Mouse (Mus musculus) myocyte (in vitro differentiated cells): ENCODE results near the gene Cilp2. TPM values are rescaled to one million over a fixed set of nuclear protein-coding genes. Genes with fewer than 3 reads are reported as not detected.

Experiments
- H3K27me3 ChIP-seq: one replicate; pipeline ENCODE4 v1.6.1; 2011; ENCODE audit not compliant: control insufficient read depth, insufficient read depth, insufficient read length
- H3K36me3 ChIP-seq: one replicate; pipeline ENCODE4 v1.6.1; 2011; ENCODE audit not compliant: control insufficient read depth, insufficient read depth
- H3K4me2 ChIP-seq: one replicate; pipeline ENCODE4 v1.6.1; 2011; ENCODE audit warnings: low read depth, control low read depth
- H3K4me3 ChIP-seq: one replicate; pipeline ENCODE4 v1.5.1; 2011; ENCODE audit warnings: mild to moderate bottlenecking, control low read depth, moderate library complexity
- H3K79me2 ChIP-seq: one replicate; pipeline ENCODE4 v1.6.1; 2011; ENCODE audit not compliant: control insufficient read depth, insufficient read depth
- H3ac ChIP-seq: one replicate; pipeline ENCODE4 v1.6.1; 2011; ENCODE audit not compliant: control insufficient read depth, insufficient read length
- CEBPB ChIP-seq: IDR thresholded peaks from 2 replicates; pipeline ENCODE4 v1.6.1; 2011; ENCODE audit warnings: mild to moderate bottlenecking, moderate library complexity; ENCODE audit not compliant: poor library complexity, insufficient read depth, severe bottlenecking
- E2F4 ChIP-seq: IDR thresholded peaks from one replicate; pipeline ENCODE4 v1.6.1; 2011; ENCODE audit warnings: mild to moderate bottlenecking, control low read depth, moderate library complexity; ENCODE audit not compliant: insufficient read depth
- MAX ChIP-seq: IDR thresholded peaks from one replicate; pipeline ENCODE4 v1.6.1; 2011; ENCODE audit warnings: low read depth, mild to moderate bottlenecking, control low read depth
- MYOD1 ChIP-seq, 3 experiments: IDR thresholded peaks; one replicate each; pipeline ENCODE4 v1.6.1; 2011; ENCODE audit warnings: control low read depth in 2 of 3, low read depth in 2 of 3, mild to moderate bottlenecking in 2 of 3, moderate library complexity in 1 of 3; ENCODE audit not compliant: insufficient read length in 2 of 3, control insufficient read depth in 1 of 3
- MYOG ChIP-seq, 3 experiments: IDR thresholded peaks; one replicate each; pipeline ENCODE4 v1.6.1; 2011; ENCODE audit warnings: control low read depth in 2 of 3, low read depth in 2 of 3, mild to moderate bottlenecking in 2 of 3; ENCODE audit not compliant: insufficient read length in 2 of 3, control insufficient read depth in 1 of 3, insufficient read depth in 1 of 3
- POLR2A ChIP-seq: IDR thresholded peaks from one replicate; pipeline ENCODE4 v1.6.1; 2011; ENCODE audit warnings: low read depth, mild to moderate bottlenecking, control low read depth, moderate library complexity; ENCODE audit not compliant: insufficient read length
- POLR2AphosphoS2 ChIP-seq: IDR thresholded peaks from one replicate; pipeline ENCODE4 v1.6.1; 2011; ENCODE audit warnings: low read depth, control low read depth; ENCODE audit not compliant: insufficient read length
- REST ChIP-seq: IDR thresholded peaks from one replicate; pipeline ENCODE4 v1.6.1; 2011; ENCODE audit warnings: mild to moderate bottlenecking, control low read depth, moderate library complexity; ENCODE audit not compliant: insufficient read depth, insufficient read length
- SRF ChIP-seq: IDR thresholded peaks from one replicate; pipeline ENCODE4 v1.6.1; 2011; ENCODE audit warnings: low read depth; ENCODE audit not compliant: control insufficient read depth, insufficient read length
- TCF12 ChIP-seq: IDR thresholded peaks from one replicate; pipeline ENCODE4 v1.6.1; 2011; ENCODE audit warnings: mild to moderate bottlenecking, control low read depth; ENCODE audit not compliant: poor library complexity, insufficient read depth, severe bottlenecking
- TCF3 ChIP-seq: IDR thresholded peaks from one replicate; pipeline ENCODE4 v1.6.1; 2011; ENCODE audit warnings: low read depth, control low read depth; ENCODE audit not compliant: insufficient read length
- USF1 ChIP-seq: IDR thresholded peaks from one replicate; pipeline ENCODE4 v1.6.1; 2011; ENCODE audit warnings: low read depth, mild to moderate bottlenecking, control low read depth, moderate library complexity
- polyA plus RNA-seq: library from polyadenylated mRNA; unstranded; fragments of >200 nt; fragmentation: generic; extraction: Trizol; gene quantifications from one replicate; pipeline ENCODE4 v1.2.1, GENCODE M21; 2012; ENCODE audit warnings: missing spikeins

Cilp2 gene
- polyA plus RNA-seq, 1 experiment, result 0.20 TPM

- Histone ChIP-seq H3K4me3 (no peak overlapping the region), H3K36me3 (peaks cover 26% of the 10 kb centered on the region), H3K27me3 (no peaks in the 10 kb centered on the region), H3K4me2 (no peak overlapping the region), H3ac (no peak overlapping the region), H3K79me2 (peaks cover 14% of the 10 kb centered on the region)
- TF ChIP-seq MAX, result no peak
- no peak for TF ChIP-seq CEBPB
- no peak for TF ChIP-seq USF1
Measured at GRCm38 (mm10) chr8:69915748-69916147, 28.3 kb upstream of the Cilp2 start.

- no peak overlapping the region for H3K4me2 ChIP-seq
- H3K79me2 ChIP-seq, result peaks cover 11% of the 10 kb centered on the region
- H3ac ChIP-seq, result no peak overlapping the region
- peaks cover 33% of the 10 kb centered on the region for H3K36me3 ChIP-seq
- no peaks in the 10 kb centered on the region for H3K27me3 ChIP-seq
- no peak overlapping the region for H3K4me3 ChIP-seq
- peak in 1 of 3 experiments; percentile 61 for TF ChIP-seq MYOD1 (IDR thresholded peaks at IDR 0.05; ENCODE audit: control insufficient read depth in 1 of 3, insufficient read length in 2 of 3, low read depth in 2 of 3)
- TF ChIP-seq MYOG (IDR thresholded peaks at IDR 0.05; ENCODE audit: control insufficient read depth in 1 of 3, insufficient read depth in 1 of 3, insufficient read length in 2 of 3, low read depth in 2 of 3), result peak in 2 of 3 experiments; percentile 35 to 86
- no peak for TF ChIP-seq E2F4
- TF ChIP-seq POLR2A, result no peak
- no peak for TF ChIP-seq CEBPB
Measured at GRCm38 (mm10) chr8:69914526-69914925, 27.0 kb upstream of the Cilp2 start.

GRCm38 (mm10) chr8:69912478-69913074 lies 25.1 kb upstream of the Cilp2 start:
- Histone ChIP-seq H3K36me3 (peaks cover 36% of the 10 kb centered on the region), H3K4me2 (no peak overlapping the region), H3K4me3 (no peak overlapping the region), H3K27me3 (no peaks in the 10 kb centered on the region), H3K79me2 (no peaks in the 10 kb centered on the region), H3ac (no peak overlapping the region)
- TF ChIP-seq POLR2AphosphoS2 (no peak), E2F4 (no peak), MAX (no peak), MYOD1 (IDR thresholded peaks at IDR 0.05; ENCODE audit: control insufficient read depth in 1 of 3, insufficient read length in 2 of 3, low read depth in 2 of 3) (no peak), TCF3 (no peak)

GRCm38 (mm10) chr8:69911917-69912316 lies 24.4 kb upstream of the Cilp2 start:
- Histone ChIP-seq H3K4me2 (no peak overlapping the region), H3K79me2 (no peaks in the 10 kb centered on the region), H3K27me3 (no peaks in the 10 kb centered on the region), H3K4me3 (no peak overlapping the region), H3ac (no peak overlapping the region), H3K36me3 (peaks cover 29% of the 10 kb centered on the region)
- TF ChIP-seq POLR2AphosphoS2, result no peak
- no peak for TF ChIP-seq POLR2A
- TF ChIP-seq TCF12, result no peak
- TF ChIP-seq CEBPB, result no peak
- TF ChIP-seq SRF, result no peak
- TF ChIP-seq MYOD1 (IDR thresholded peaks at IDR 0.05; ENCODE audit: control insufficient read depth in 1 of 3, insufficient read length in 2 of 3, low read depth in 2 of 3), result no peak
- TF ChIP-seq USF1, result no peak
- TF ChIP-seq E2F4, result no peak
- TF ChIP-seq TCF3, result no peak
- TF ChIP-seq REST, result no peak
- TF ChIP-seq MYOG (IDR thresholded peaks at IDR 0.05; ENCODE audit: control insufficient read depth in 1 of 3, insufficient read depth in 1 of 3, insufficient read length in 2 of 3, low read depth in 2 of 3), result no peak
- no peak for TF ChIP-seq MAX

DNA sequence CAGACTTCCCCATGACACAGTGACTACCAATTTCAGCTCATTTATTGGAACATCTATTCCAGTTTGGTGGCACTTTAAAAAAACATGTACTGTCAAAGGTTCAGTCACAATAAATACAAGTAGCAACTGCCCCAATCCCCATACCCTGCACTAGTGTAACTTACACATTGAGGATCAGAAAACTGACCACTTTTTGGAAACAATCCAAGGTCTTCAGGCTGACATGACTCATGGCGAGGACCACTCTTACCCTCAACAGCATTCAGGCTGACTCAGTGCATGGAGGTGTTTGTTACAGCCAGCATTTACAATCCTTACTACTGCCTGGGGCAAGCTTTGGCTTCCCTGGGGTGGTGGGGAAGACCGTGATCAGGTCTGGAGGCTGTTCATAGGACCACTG lies 19.6 kb upstream of the Cilp2 start:
- TF ChIP-seq USF1 (no peak), SRF (no peak), POLR2A (no peak), TCF12 (no peak), POLR2AphosphoS2 (no peak), MYOG (IDR thresholded peaks at IDR 0.05; ENCODE audit: control insufficient read depth in 1 of 3, insufficient read depth in 1 of 3, insufficient read length in 2 of 3, low read depth in 2 of 3) (no peak), REST (no peak), E2F4 (no peak), TCF3 (no peak), MAX (no peak), CEBPB (no peak)
- H3K4me2 ChIP-seq, result no peak overlapping the region
- H3K79me2 ChIP-seq, result no peaks in the 10 kb centered on the region
- no peaks in the 10 kb centered on the region for H3K27me3 ChIP-seq
- H3K36me3 ChIP-seq, result peaks cover 11% of the 10 kb centered on the region
- H3K4me3 ChIP-seq, result no peak overlapping the region
- H3ac ChIP-seq, result no peak overlapping the region
